Mouse (Mus musculus) megakaryocyte, embryonic 14.5 days (primary cell): ENCODE results near the gene Mymx. TPM values are rescaled to one million over a fixed set of nuclear protein-coding genes. Genes with fewer than 3 reads are reported as not detected.
A peak's percentile ranks its signal among the peaks of the same experiment; 100 is the strongest.

Source experiments
- H3K27me3 ChIP-seq: replicated peaks from 2 replicates; pipeline ENCODE3; 2012; ENCODE audit warnings: inconsistent platforms
- H3K36me3 ChIP-seq: replicated peaks from 2 replicates; pipeline ENCODE3; 2012; ENCODE audit warnings: low read length, inconsistent platforms, mixed read lengths
- H3K4me1 ChIP-seq: 2 replicates; pipeline ENCODE4 v1.6.1; 2012; ENCODE audit warnings: inconsistent platforms
- H3K4me3 ChIP-seq: replicated peaks from 2 replicates; pipeline ENCODE3; 2012; ENCODE audit warnings: moderate library complexity, mild to moderate bottlenecking, inconsistent platforms
- H3K9me3 ChIP-seq: 2 replicates; pipeline ENCODE4 v1.6.1; 2012; ENCODE audit warnings: inconsistent platforms
- FLI1 ChIP-seq: IDR thresholded peaks from 2 replicates; pipeline ENCODE4 v1.6.1; 2012; ENCODE audit warnings: low read length, inconsistent platforms, mixed read lengths
- GATA1 ChIP-seq: IDR thresholded peaks from 3 replicates; pipeline ENCODE4 v1.6.1; 2012; ENCODE audit warnings: mixed read lengths, low read length, inconsistent platforms, borderline replicate concordance
- polyA plus RNA-seq: library from polyadenylated mRNA; stranded (reverse); fragments of >175 nt; gene quantifications from 2 replicates; pipeline ENCODE4 v1.2.3, GENCODE M21; 2012; ENCODE audit warnings: low replicate concordance; ENCODE audit not compliant: insufficient read depth

Gene Mymx
- polyA plus RNA-seq, 1 experiment: not detected

GRCm38 (mm10) chr17:45580958-45581477, 20.9 kb downstream of the Mymx start:
- TF ChIP-seq GATA1 (no peak), FLI1 (no peak)
- H3K36me3 ChIP-seq: peaks cover 2% of the 10 kb centered on the region
- H3K4me1 ChIP-seq: peaks cover 35% of the 10 kb centered on the region
- H3K27me3 ChIP-seq: peaks cover 15% of the 10 kb centered on the region
- H3K9me3 ChIP-seq: no peaks in the 10 kb centered on the region
- H3K4me3 ChIP-seq: no peak overlapping the region

- no peak overlapping the region for H3K4me3 ChIP-seq
- H3K27me3 ChIP-seq: peaks cover 6% of the 10 kb centered on the region
- H3K4me1 ChIP-seq: peaks cover 31% of the 10 kb centered on the region
- no peaks in the 10 kb centered on the region for H3K9me3 ChIP-seq
- no peaks in the 10 kb centered on the region for H3K36me3 ChIP-seq
- TF ChIP-seq GATA1 (no peak), FLI1 (no peak)
Measured at GRCm38 (mm10) chr17:45579554-45579953, 22.3 kb downstream of the Mymx start.

GRCm38 (mm10) chr17:45578843-45579242, 23.1 kb downstream of the Mymx start:
- no peak for TF ChIP-seq FLI1
- Histone ChIP-seq H3K4me1 (peaks cover 32% of the 10 kb centered on the region), H3K9me3 (no peaks in the 10 kb centered on the region), H3K4me3 (no peak overlapping the region), H3K27me3 (peaks cover 3% of the 10 kb centered on the region), H3K36me3 (no peaks in the 10 kb centered on the region)

GRCm38 (mm10) chr17:45578242-45578641, 23.7 kb downstream of the Mymx start:
- no peak for TF ChIP-seq FLI1
- TF ChIP-seq GATA1: no peak
- no peak overlapping the region for H3K4me3 ChIP-seq

GRCm38 (mm10) chr17:45575123-45575897, 26.6 kb downstream of the Mymx start:
- H3K4me1 ChIP-seq: peaks cover 28% of the 10 kb centered on the region
- no peaks in the 10 kb centered on the region for H3K27me3 ChIP-seq
- TF ChIP-seq FLI1 (no peak), GATA1 (no peak)
- H3K36me3 ChIP-seq: peaks cover 16% of the 10 kb centered on the region
- H3K4me3 ChIP-seq: peak overlapping the region; percentile 42
- H3K9me3 ChIP-seq: no peaks in the 10 kb centered on the region

More at GRCm38 (mm10) chr17:45578242-45578641, 23.7 kb downstream of the Mymx start:
- Histone ChIP-seq H3K36me3 (no peaks in the 10 kb centered on the region), H3K27me3 (peaks cover under 1% of the 10 kb centered on the region), H3K9me3 (no peaks in the 10 kb centered on the region), H3K4me1 (peaks cover 29% of the 10 kb centered on the region)

GRCm38 (mm10) chr17:45574129-45574761, 27.7 kb downstream of the Mymx start:
- TF ChIP-seq FLI1: no peak
- TF ChIP-seq GATA1: no peak
- no peaks in the 10 kb centered on the region for H3K9me3 ChIP-seq
- peak overlapping the region; percentile 98 for H3K4me3 ChIP-seq
- H3K4me1 ChIP-seq: peaks cover 34% of the 10 kb centered on the region
- peaks cover 27% of the 10 kb centered on the region for H3K36me3 ChIP-seq
- H3K27me3 ChIP-seq: no peaks in the 10 kb centered on the region

- Histone ChIP-seq H3K9me3 (no peaks in the 10 kb centered on the region), H3K4me3 (peak overlapping the region; percentile 98), H3K4me1 (peaks cover 38% of the 10 kb centered on the region), H3K36me3 (peaks cover 32% of the 10 kb centered on the region), H3K27me3 (no peaks in the 10 kb centered on the region)
- TF ChIP-seq FLI1: no peak
- no peak for TF ChIP-seq GATA1
Measured at GRCm38 (mm10) chr17:45573780-45574123, 28.1 kb downstream of the Mymx start.

- peaks cover 37% of the 10 kb centered on the region for H3K36me3 ChIP-seq
- H3K27me3 ChIP-seq: no peaks in the 10 kb centered on the region
- no peaks in the 10 kb centered on the region for H3K9me3 ChIP-seq
- TF ChIP-seq GATA1: no peak
- H3K4me1 ChIP-seq: peaks cover 41% of the 10 kb centered on the region
- H3K4me3 ChIP-seq: peak within 1 kb of the TSS; percentile 98
Measured at GRCm38 (mm10) chr17:45573087-45573779, 28.7 kb downstream of the Mymx start, which contains the start of gene Hsp90ab1. Hsp90ab1 (minus strand) TSS chr17:45573271.

GRCm38 (mm10) chr17:45572103-45573086, 29.5 kb downstream of the Mymx start:
- H3K27me3 ChIP-seq: no peaks in the 10 kb centered on the region
- H3K36me3 ChIP-seq: peaks cover 45% of the 10 kb centered on the region
- peaks cover 47% of the 10 kb centered on the region for H3K4me1 ChIP-seq
- no peaks in the 10 kb centered on the region for H3K9me3 ChIP-seq
- H3K4me3 ChIP-seq: peak overlapping the region; percentile 98
- TF ChIP-seq FLI1 (no peak), GATA1 (no peak)
